Mouse (Mus musculus): Measurements from ENCODE around the gene Sh3bgrl2.
"Not testable (repeated sequence)": the region's sequence is repeated elsewhere in the genome, so short reads cannot be mapped to it uniquely, and the experiment has no call there.

Sh3bgrl2 gene

GRCm38 (mm10) chr9:83547830-83548689, at the start of gene Sh3bgrl2:
TSS of gene Sh3bgrl2 (plus strand) at chr9:83548327.
- peak; percentile 89 for DNase-seq (ENCODE audit: inconsistent ontology term)

DNA sequence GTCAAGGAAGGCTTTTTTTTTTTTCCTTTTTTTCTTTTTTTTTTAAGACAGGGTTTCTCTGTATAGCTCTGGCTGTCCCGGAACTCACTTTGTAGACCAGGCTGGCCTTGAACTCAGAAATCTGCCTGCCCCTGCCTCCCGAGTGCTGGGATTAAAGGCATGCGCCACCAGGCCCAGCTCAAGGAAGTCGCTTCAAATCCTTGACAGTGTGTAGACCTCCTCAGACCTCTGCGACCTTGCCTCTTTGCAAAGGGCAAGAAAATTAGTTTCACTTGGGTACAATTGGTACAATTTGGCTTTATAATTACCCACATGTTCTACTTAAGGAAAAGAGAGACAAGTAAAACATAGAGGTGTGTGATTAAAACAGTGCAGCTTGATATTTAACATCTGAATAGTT, 29.0 kb upstream of the Sh3bgrl2 start:
- not testable (repeated sequence) for DNase-seq (ENCODE audit: inconsistent ontology term)

- no peak for DNase-seq (ENCODE audit: inconsistent ontology term)
Observed at GRCm38 (mm10) chr9:83519510-83520155, 28.5 kb upstream of the Sh3bgrl2 start.

DNA sequence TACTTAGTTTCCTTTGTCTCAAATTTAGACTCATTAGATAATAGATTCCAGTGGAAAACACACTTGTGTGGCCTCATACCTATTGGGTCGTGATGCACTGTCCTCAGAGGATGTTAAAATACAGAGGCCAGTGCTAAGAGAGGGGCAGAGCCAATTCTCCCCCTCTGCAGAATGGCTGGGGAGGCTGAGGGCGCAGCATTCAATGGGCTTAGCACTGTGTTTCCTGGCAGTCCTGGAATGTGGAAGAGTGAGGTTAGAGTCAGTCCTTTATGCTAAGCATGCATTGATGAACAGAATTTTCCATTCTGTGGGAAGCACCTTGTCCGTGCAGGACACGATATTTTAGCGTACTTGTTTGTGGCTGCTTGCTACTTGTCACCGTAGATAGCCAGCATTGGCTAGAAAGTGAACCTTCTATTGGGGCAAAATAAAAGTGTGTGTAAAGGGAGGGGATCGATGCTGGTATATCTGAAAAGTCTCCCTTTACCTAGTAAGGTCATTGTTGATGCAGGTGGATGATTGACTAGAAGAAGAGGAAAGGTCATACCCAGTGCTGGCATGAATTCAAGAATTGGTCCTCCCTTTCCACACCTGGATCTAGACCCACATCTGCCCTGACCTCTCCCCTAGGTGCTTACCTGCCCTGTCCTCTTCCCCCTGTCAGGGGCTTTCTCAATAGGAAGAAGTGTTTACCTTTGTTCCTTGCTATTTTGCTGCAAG, 20.6 kb upstream of the Sh3bgrl2 start:
- DNase-seq (ENCODE audit: inconsistent ontology term), result no peak

- DNase-seq (ENCODE audit: inconsistent ontology term), result no peak
Observed at GRCm38 (mm10) chr9:83533044-83533769, 14.9 kb upstream of the Sh3bgrl2 start.

GRCm38 (mm10) chr9:83536959-83537358, 11.2 kb upstream of the Sh3bgrl2 start:
- DNase-seq (ENCODE audit: inconsistent ontology term), result no peak

DNA sequence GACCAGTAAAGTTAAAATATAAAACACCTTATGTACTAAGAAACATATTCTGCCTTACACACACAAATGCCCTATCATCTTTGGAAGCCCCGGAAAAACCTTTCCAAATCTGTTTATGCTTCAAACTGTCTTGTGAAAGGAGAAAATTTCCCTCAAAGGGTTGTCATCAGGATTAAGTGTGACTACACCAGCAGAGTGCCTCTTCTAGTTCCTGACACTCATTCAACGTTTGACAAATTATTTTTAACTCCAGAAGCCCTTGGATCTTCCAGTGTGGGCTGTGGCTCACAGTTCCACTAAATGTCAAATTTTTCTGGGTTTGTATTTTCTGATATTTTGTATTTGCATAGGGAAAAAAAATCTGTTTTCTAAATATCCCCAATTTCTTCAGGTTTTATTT, 10.6 kb upstream of the Sh3bgrl2 start:
- DNase-seq (ENCODE audit: inconsistent ontology term), result no peak

- DNase-seq (ENCODE audit: inconsistent ontology term), result no peak
Observed at GRCm38 (mm10) chr9:83537921-83538536, 10.1 kb upstream of the Sh3bgrl2 start.

- DNase-seq (ENCODE audit: inconsistent ontology term), result no peak
Observed at GRCm38 (mm10) chr9:83539809-83540491, 8.2 kb upstream of the Sh3bgrl2 start.

- no peak for DNase-seq (ENCODE audit: inconsistent ontology term)
Observed at GRCm38 (mm10) chr9:83540492-83540857, 7.7 kb upstream of the Sh3bgrl2 start.

GRCm38 (mm10) chr9:83540975-83541374, 7.2 kb upstream of the Sh3bgrl2 start:
- no peak for DNase-seq (ENCODE audit: inconsistent ontology term)

DNA sequence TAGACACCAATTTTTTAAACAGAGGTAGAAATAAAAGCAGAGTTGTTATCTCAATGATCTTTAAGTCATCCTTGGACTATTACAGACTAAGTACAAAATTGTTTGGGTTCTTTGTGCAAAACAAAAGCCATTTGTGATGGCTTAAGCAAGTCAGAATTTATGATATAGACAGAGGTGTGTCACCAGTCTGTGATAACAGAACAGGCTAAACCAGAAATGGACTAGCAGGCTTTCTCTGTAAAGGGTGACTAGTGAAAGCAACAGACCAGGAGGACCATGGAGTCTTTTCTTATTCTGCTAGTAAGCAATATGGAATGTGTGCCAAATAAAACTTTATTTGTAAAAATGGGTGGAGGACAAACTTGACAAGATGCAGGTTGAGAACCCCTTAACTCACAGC, 2.9 kb upstream of the Sh3bgrl2 start:
- DNase-seq (ENCODE audit: inconsistent ontology term), result no peak

GRCm38 (mm10) chr9:83546316-83546715, 1.8 kb upstream of the Sh3bgrl2 start:
- no peak for DNase-seq (ENCODE audit: inconsistent ontology term)

GRCm38 (mm10) chr9:83547229-83547628, 898 bp upstream of the Sh3bgrl2 start:
- no peak for DNase-seq (ENCODE audit: inconsistent ontology term)

GRCm38 (mm10) chr9:83549866-83550265, 1.7 kb downstream of the Sh3bgrl2 start:
- no peak for DNase-seq (ENCODE audit: inconsistent ontology term)

GRCm38 (mm10) chr9:83551116-83551515, 3.0 kb downstream of the Sh3bgrl2 start:
- DNase-seq (ENCODE audit: inconsistent ontology term), result no peak

DNA sequence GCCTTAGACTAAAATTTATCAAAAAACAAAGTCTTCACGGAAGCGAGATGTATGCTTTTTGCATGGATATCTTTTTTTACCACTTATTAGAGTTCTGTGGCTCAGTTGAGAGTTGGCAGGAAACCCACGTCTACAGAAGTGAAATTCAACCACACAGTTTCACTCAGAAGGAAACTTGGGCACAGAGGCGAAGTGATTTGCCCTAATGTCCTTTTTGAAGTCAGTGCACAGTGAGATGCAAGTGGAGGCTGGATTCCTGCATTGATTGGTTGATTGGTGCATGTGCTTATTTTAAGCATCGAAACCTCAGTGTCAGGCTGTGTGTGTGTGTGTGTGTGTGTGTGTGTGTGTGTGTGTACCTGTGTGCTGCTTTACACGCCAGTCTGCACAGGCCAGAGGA, 3.5 kb downstream of the Sh3bgrl2 start:
- no peak for DNase-seq (ENCODE audit: inconsistent ontology term)

DNA sequence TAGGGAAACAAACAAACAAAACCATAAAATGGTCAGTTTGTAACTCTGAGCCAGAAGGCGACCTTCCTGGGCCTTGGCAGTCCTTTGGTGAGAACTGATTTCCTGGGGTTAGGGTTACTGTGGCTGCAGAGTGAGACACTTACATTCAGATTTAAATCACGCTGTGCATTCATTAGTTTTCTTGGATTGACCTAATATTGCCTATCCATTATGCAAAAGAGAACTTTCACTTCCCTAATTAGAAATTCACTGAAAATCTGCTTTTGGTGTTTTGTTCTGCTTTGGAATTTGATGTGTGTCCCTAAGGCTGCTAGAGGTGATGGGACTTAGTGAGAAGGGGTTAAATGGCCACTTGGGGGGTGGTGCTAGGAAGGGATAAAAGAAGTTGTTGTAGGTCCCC, 7.5 kb downstream of the Sh3bgrl2 start:
- no peak for DNase-seq (ENCODE audit: inconsistent ontology term)

DNA sequence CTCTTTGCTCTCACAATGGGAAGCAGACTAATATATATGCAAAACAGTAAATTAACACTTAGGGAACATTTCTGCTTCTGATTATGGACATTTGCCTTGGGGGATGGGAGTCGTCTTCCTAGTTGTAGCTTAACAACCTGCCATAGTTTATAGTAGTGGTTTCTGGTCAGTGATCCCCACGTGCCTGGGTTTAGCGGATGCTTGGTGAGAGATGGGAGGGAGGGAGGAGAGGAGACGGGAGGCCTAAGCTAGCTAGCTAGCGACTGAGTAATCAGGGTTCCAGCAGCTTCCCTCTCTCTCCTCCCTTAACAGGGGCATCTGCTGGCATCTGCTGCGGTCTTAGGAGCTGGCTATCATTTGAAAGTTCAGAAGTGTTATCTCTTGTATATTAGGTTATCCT, 8.1 kb downstream of the Sh3bgrl2 start:
- peak; percentile 25 for DNase-seq (ENCODE audit: inconsistent ontology term)

GRCm38 (mm10) chr9:83556780-83557771, 8.9 kb downstream of the Sh3bgrl2 start:
- DNase-seq (ENCODE audit: inconsistent ontology term), result peak; percentile 43
